Mouse (Mus musculus): ENCODE measurements around the gene Rln1. TPM values are rescaled to one million over a fixed set of nuclear protein-coding genes. Genes with fewer than 3 reads are reported as not detected.

The Rln1 gene
- not detected in 4 replicates for total RNA-seq (2023; ENCODE audit: inconsistent age)

GRCm38 (mm10) chr19:29334068-29334745 is at the start of gene Rln1:
Gene Rln1, minus strand, starts transcription at chr19:29334670.

GRCm38 (mm10) chr19:29366969-29367622 is 32.6 kb upstream of the Rln1 start, which contains the start of the genes Plgrkt and Cd274:
Gene Plgrkt, minus strand, starts transcription at chr19:29367390.
Gene Cd274, plus strand, starts transcription at chr19:29367455.

GRCm38 (mm10) chr19:29325053-29325851 is 9.2 kb downstream of the Rln1 start, which contains the start of gene Insl6:
Gene Insl6, minus strand, starts transcription at chr19:29325356.

Other genes with a start within 250 kb of the Rln1 start
- gene Rcl1, start 233.3 kb downstream of the Rln1 start, total RNA-seq (2023; ENCODE audit: inconsistent age): 18.0 to 23.4 TPM (median 19.9 TPM) in 4 replicates
- 55.9 to 65.1 TPM (median 58.8 TPM) in 4 replicates for gene Jak2, start 82.8 kb downstream of the Rln1 start, total RNA-seq (2023; ENCODE audit: inconsistent age)
- 2.6 to 6.4 TPM (median 3.4 TPM) in 4 replicates for gene Insl6, start 9.3 kb downstream of the Rln1 start, total RNA-seq (2023; ENCODE audit: inconsistent age)
- gene Plgrkt, start 32.7 kb upstream of the Rln1 start, total RNA-seq (2023; ENCODE audit: inconsistent age): 135 to 148 TPM (median 144 TPM) in 4 replicates
- gene Cd274, start 32.8 kb upstream of the Rln1 start, total RNA-seq (2023; ENCODE audit: inconsistent age): 124 to 137 TPM (median 129 TPM) in 4 replicates
- gene Pdcd1lg2, start 76.2 kb upstream of the Rln1 start, total RNA-seq (2023; ENCODE audit: inconsistent age): 5.2 to 7.7 TPM (median 5.4 TPM) in 4 replicates
- gene Ric1, start 187.6 kb upstream of the Rln1 start, total RNA-seq (2023; ENCODE audit: inconsistent age): 52.9 to 58.9 TPM (median 56.0 TPM) in 4 replicates